Mouse (Mus musculus) adrenal gland, postnatal 10 days (tissue): ENCODE results near the gene Cap2. TPM values are rescaled to one million over a fixed set of nuclear protein-coding genes. Genes with fewer than 3 reads are reported as not detected.

Source experiments
- DNase-seq: peaks from one replicate; pipeline ENCODE4 v3.0.0; 2021; ENCODE audit warnings: mixed read lengths
- total RNA-seq, 2 experiments: library from RNA; stranded (reverse); gene quantifications; 2 replicates each; pipeline ENCODE4 v1.2.3; 2021

Gene Cap2
- total RNA-seq, 2 experiments from 2014 or later: 5.5 to 16.8 TPM

DNA sequence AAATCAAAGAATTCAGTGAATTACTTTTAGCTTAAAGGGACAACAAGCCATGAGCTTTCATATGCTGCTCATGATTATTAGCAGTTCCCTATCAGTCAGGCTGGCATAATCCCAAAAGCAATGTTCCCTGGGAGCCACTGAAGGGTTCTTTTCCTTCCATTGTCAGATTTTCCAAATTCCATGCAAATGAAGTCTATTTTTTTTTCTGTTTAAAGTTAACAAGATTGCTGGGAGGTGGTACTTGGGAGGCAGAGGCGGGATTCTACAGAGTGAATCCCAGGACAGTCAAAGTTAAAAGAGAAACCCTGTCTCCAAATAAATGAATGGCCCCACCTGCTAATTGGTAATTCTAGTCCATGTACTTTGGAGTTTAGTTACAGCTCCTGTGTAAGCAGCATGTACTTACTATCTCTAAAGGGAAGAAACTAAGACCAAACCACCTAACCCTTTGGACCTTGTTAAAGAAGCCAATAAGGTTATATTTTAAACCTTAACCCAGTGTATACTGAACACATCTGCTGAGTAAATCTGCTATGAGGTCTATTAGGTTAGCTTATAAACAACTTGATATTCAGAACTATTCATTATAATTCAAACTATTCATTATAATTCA lies 193.8 kb downstream of the Cap2 start:
- no peak for DNase-seq

GRCm38 (mm10) chr13:46695932-46696331 lies 194.3 kb downstream of the Cap2 start:
- DNase-seq: no peak

DNA sequence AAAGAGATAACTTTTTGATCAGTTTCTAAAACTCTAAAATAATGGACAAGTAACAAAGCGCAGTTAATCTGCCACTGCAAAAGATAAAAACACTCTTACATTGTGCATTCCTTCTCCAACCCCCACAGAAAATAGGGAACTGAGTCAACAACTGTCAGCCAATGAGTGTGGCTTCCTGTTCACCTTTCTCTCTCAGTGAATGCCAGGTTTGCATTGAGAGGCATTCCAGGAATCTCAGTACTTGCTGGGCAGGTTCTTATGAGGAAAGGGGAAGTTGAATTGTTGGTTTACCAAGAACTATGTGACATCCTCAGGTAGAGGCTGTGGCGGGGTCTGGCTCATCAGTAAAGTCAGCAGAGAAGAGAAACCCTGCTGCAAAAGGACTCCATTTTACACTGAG lies 195.1 kb downstream of the Cap2 start:
- no peak for DNase-seq

DNA sequence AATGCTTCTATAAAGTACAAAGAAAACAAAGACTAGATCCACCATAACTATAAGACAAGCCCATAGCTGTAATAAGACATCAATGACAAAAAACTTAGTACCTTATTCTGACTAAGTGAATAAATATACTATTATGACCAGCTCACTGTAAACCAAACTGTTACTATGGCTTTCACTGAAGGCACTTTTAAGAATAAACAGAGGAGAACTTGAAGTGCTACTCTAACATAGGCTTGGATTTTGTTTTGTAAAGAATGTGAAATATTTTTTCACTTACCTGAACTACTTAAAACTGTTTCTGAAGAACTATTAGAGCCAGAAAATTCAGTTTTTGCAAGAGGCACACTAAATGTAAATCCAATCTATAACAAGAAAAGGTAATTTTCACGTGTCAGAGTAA lies 197.7 kb downstream of the Cap2 start:
- DNase-seq: no peak

Other genes with a start within 250 kb of the Cap2 start
- gene Stmnd1, start 228.1 kb upstream of the Cap2 start, total RNA-seq: under 1 TPM; 0.33 to 0.64 TPM
- gene Rbm24, start 83.4 kb upstream of the Cap2 start, total RNA-seq: 10 to 100 TPM in 1 of 2 experiments, 1 to 10 TPM in 1; 8.8 to 20.3 TPM
- gene Fam8a1, start 167.7 kb downstream of the Cap2 start, total RNA-seq: 10 to 100 TPM; 44.5 to 44.9 TPM
- 10 to 100 TPM; 48.5 to 60.9 TPM for gene Nup153, start 226.1 kb downstream of the Cap2 start, total RNA-seq